Mouse (Mus musculus): ENCODE results near the gene Olfr561.

The Olfr561 gene

GRCm38 (mm10) chr7:102770921-102771320, at the start of gene Olfr561:
TSS of gene Olfr561 (plus strand) at chr7:102771221.
- no peak for DNase-seq (ENCODE audit: low read depth, low spot score)

- no peak for DNase-seq (ENCODE audit: low read depth, low spot score)
Measured at GRCm38 (mm10) chr7:102727391-102727790, 43.6 kb upstream of the Olfr561 start, which contains the start of gene Olfr559. TSS of gene Olfr559 (minus strand) at chr7:102727491.

GRCm38 (mm10) chr7:102733793-102734192, 37.2 kb upstream of the Olfr561 start:
- DNase-seq (ENCODE audit: low read depth, low spot score): no peak

DNA sequence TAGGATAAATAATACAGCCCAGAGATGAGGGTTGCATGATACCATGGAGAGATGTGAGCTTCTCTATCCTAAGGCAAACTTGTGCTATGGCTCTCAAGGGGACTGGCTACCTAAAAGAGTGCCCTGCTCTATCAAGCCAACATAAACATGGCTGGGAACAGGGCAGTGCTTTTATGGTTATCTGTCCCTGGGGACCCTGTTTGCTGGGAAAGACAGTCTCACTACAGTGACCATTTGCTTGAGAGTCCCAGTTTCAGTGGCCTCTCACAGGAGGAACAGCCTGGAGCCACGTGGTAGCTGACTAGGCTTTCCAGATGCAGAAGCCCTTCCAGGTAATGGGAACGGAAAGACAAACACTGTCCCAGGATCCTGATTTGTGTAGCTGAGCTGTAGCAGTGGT, 33.3 kb upstream of the Olfr561 start:
- no peak for DNase-seq (ENCODE audit: low read depth, low spot score)

- DNase-seq (ENCODE audit: low read depth, low spot score): peak; percentile 14
Measured at GRCm38 (mm10) chr7:102752086-102752485, 18.9 kb upstream of the Olfr561 start.

DNA sequence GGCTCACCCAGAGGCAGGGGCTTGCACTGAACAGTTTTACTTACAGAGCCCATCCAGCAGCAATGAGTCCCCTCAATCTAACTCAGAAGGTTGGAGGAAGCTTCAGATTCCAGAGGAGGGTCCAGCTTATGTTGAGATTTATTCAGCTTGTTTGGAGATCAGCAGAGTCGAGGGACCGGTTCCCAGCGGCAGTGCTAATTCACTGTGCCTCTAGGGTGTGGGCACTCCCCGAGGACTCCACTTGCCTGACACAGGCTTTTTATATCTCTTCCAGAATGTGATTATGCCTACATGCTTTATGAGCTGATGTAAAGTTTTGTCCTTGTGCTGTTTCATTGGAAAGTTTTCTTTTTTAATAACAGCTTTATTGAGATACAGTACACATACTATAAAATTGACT, 11.8 kb upstream of the Olfr561 start, which contains the start of the genes Olfr560 and Olfr78:
TSS of gene Olfr560 (minus strand) at position 101 of the 400 bp plus-strand sequence.
TSS of gene Olfr78 (minus strand) at position 206 of the 400 bp plus-strand sequence.
- no peak for DNase-seq (ENCODE audit: low read depth, low spot score)

DNA sequence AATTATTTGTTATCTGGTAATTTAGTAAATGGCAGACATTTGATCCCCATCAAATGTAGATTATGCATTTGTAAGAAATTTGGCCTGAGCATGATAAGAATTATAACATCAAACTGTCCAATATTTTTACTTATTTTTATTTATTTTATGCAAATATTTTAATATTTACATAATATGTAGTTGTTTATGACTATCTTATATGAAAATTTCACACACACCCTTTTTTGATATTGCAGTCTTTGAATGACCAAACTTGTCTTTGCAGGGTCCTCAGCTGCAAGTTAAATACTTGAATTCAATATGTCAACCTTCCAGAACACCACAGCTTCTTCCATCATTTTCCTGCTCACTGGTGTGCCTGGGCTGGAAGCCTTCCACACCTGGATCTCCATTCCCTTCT, 32.2 kb downstream of the Olfr561 start, which contains the start of gene Olfr564:
TSS of gene Olfr564 (plus strand) at position 301 of the 400 bp plus-strand sequence.
- DNase-seq (ENCODE audit: low read depth, low spot score): no peak
